ENCODE assay signal across 9 mouse cellular contexts in genomic region chr3:87996971-87997614, GRCm38 (mm10). TPM values are rescaled to one million over a fixed set of nuclear protein-coding genes. Genes with fewer than 3 reads are reported as not detected.
DNase-seq lines count a peak whose midpoint lies in the region; ATAC-seq and TF ChIP-seq lines count a peak whose summit lies in the region.
"Had no signal": no experiment of that assay in that cellular context is flagged by ENCODE, and none has a peak within 500 bp of the region (broad histone marks: within the 10 kb centered on the region; RNA-seq: fewer than 3 reads in every experiment).

No protein-coding gene starts in this region.

- H3K4me2 ChIP-seq in embryonic facial prominence, embryonic 13.5 days: peak overlapping the region; percentile 59
- peak overlapping the region; percentile 50 for H3K4me2 ChIP-seq in intestine, embryonic 14.5 days (ENCODE audit: low read length)
- H3K4me2 ChIP-seq in lung, postnatal 0 days (replicated peaks; ENCODE audit: low read depth, low read length): peak overlapping the region; percentile 44

- H3K27ac ChIP-seq in left cerebral cortex, adult 2 months: no peak overlapping the region
- no peak overlapping the region for H3K27ac ChIP-seq in embryonic facial prominence, embryonic 13.5 days
- no peak overlapping the region for H3K27ac ChIP-seq in intestine, embryonic 14.5 days (ENCODE audit: low read depth)
- no peak overlapping the region for H3K27ac ChIP-seq in lung, postnatal 0 days (ENCODE audit: low read length)
- H3K27ac ChIP-seq: macrophage had no signal

- H3K4me3 ChIP-seq in left cerebral cortex, adult 2 months: peak overlapping the region; percentile 38
- H3K4me3 ChIP-seq in embryonic facial prominence, embryonic 13.5 days: peak overlapping the region; percentile 40
- peak overlapping the region; percentile 28 for H3K4me3 ChIP-seq in intestine, embryonic 14.5 days (ENCODE audit: low read depth, low read length)
- peak overlapping the region; percentile 17; the same call in 1 of the 2 replicates for H3K4me3 ChIP-seq in lung, postnatal 0 days (ENCODE audit: low read depth, low read length)

- H3K27me3 ChIP-seq in embryonic facial prominence, embryonic 13.5 days: peaks cover 99% of the 10 kb centered on the region
- H3K27me3 ChIP-seq in intestine, embryonic 14.5 days (replicated peaks; ENCODE audit: control insufficient read depth, insufficient read depth, low read length): peaks cover 98% of the 10 kb centered on the region
- H3K27me3 ChIP-seq in lung, postnatal 0 days (replicated peaks; ENCODE audit: insufficient read depth, low read length): peaks cover 62% of the 10 kb centered on the region

- no peak for DNase-seq in left cerebral cortex, adult 2 months (ENCODE audit: extremely low spot score in 1 of 2, low spot score in 2 of 2)
- no peak for DNase-seq in left cerebral cortex, postnatal 36 days (ENCODE audit: low spot score in 2 of 2)
- DNase-seq in intestine, embryonic 14.5 days (ENCODE audit: low spot score): no peak
- no peak for DNase-seq in lung, postnatal 0 days (ENCODE audit: low spot score)
- no peak for DNase-seq in natural killer cell, adult 2 months (ENCODE audit: low spot score in 2 of 2)
- no peak for DNase-seq in spleen, postnatal 14 days (ENCODE audit: low spot score in 2 of 2)
- no peak for DNase-seq in left cerebral cortex, adult 11 months (ENCODE audit: low spot score)

- peaks cover 32% of the 10 kb centered on the region for H3K4me1 ChIP-seq in embryonic facial prominence, embryonic 13.5 days
- peaks cover 13% of the 10 kb centered on the region for H3K4me1 ChIP-seq in intestine, embryonic 14.5 days (replicated peaks; ENCODE audit: control insufficient read depth, insufficient read depth, low read length)
- peaks cover 13% of the 10 kb centered on the region for H3K4me1 ChIP-seq in lung, postnatal 0 days (ENCODE audit: insufficient read depth, low read depth, low read length)

- WGBS in embryonic facial prominence, embryonic 13.5 days: under 1% methylated on average over 44 of the region's 49 CpGs
- WGBS in intestine, embryonic 14.5 days: 1% methylated on average over 49 of the region's 49 CpGs
- 2% methylated on average over 44 of the region's 49 CpGs for WGBS in lung, postnatal 0 days

- TF ChIP-seq CTCF in left cerebral cortex, adult 2 months (IDR thresholded peaks at IDR 0.05): no peak
- TF ChIP-seq CTCF in lung, postnatal 0 days (IDR thresholded peaks at IDR 0.05): no peak

- H3K9me3 ChIP-seq in embryonic facial prominence, embryonic 13.5 days: no peaks in the 10 kb centered on the region
- no peaks in the 10 kb centered on the region for H3K9me3 ChIP-seq in intestine, embryonic 14.5 days (ENCODE audit: control insufficient read depth, low read length)
- H3K9me3 ChIP-seq in lung, postnatal 0 days (ENCODE audit: low read length): no peaks in the 10 kb centered on the region

- peak overlapping the region; percentile 49; the same call in 1 of the 2 replicates for H3K9ac ChIP-seq in embryonic facial prominence, embryonic 13.5 days
- H3K9ac ChIP-seq in intestine, embryonic 14.5 days (ENCODE audit: low read length): no peak overlapping the region
- no peak overlapping the region for H3K9ac ChIP-seq in lung, postnatal 0 days (replicated peaks; ENCODE audit: low read depth)

- no peak for TF ChIP-seq EP300 in lung, postnatal 0 days (IDR thresholded peaks at IDR 0.05)

- intact Hi-C loops in left cerebral cortex, adult 2 months (cut with DNase I): no loop called here
- intact Hi-C loops in left cerebral cortex, postnatal 36 days (cut with DNase I): no loop called here

- H3K36me3 ChIP-seq in embryonic facial prominence, embryonic 13.5 days: no peaks in the 10 kb centered on the region
- no peaks in the 10 kb centered on the region for H3K36me3 ChIP-seq in intestine, embryonic 14.5 days (ENCODE audit: control insufficient read depth, insufficient read depth, low read length)
- no peaks in the 10 kb centered on the region for H3K36me3 ChIP-seq in lung, postnatal 0 days (ENCODE audit: insufficient read depth, low read length)

- no peak for ATAC-seq in embryonic facial prominence, embryonic 13.5 days (ENCODE audit: insufficient number of reproducible peaks, insufficient read depth, low FRiP score, low TSS enrichment, low read depth)
- peak; percentile 58; the same call in 1 of the 2 replicates for ATAC-seq in intestine, embryonic 14.5 days (replicated peaks; ENCODE audit: low FRiP score, low TSS enrichment, low read depth)
- peak; percentile 28 for ATAC-seq in lung, postnatal 0 days

RNA-seq across cellular contexts. Expression of gene Bcan, which starts 2.9 kb away (rescaled TPM):
- 100 to 1,000 TPM; 241 to 256 TPM for total RNA-seq in left cerebral cortex, adult 2 months (2021)
- 100 to 1,000 TPM; 251 to 278 TPM for total RNA-seq in left cerebral cortex, postnatal 36 days (2021)
- polyA plus RNA-seq in embryonic facial prominence, embryonic 13.5 days (2015; fragmentation: Nextera tagmentation; extraction: Ambion mirVana): 0.39 and 0.53 TPM in 2 replicates
- 0.26 and 0.73 TPM in 2 replicates for polyA plus RNA-seq in intestine, embryonic 14.5 days (2014; fragmentation: Nextera tagmentation; extraction: Ambion mirVana)
- polyA plus RNA-seq in lung, postnatal 0 days (2015; fragmentation: Nextera tagmentation; extraction: Ambion mirVana): 0.33 and 0.56 TPM in 2 replicates
- polyA plus RNA-seq: macrophage had no signal

RNA-seq across cellular contexts. Expression of gene Nes, which starts 26.2 kb away (rescaled TPM):
- 1 to 10 TPM; 5.7 to 6.2 TPM for total RNA-seq in left cerebral cortex, adult 2 months (2021)
- 1 to 10 TPM; 4.6 to 6.2 TPM for total RNA-seq in left cerebral cortex, postnatal 36 days (2021)
- polyA plus RNA-seq in embryonic facial prominence, embryonic 13.5 days (2015; fragmentation: Nextera tagmentation; extraction: Ambion mirVana): 13.8 and 17.7 TPM in 2 replicates
- 11.9 and 13.4 TPM in 2 replicates for polyA plus RNA-seq in intestine, embryonic 14.5 days (2014; fragmentation: Nextera tagmentation; extraction: Ambion mirVana)
- 22.2 and 30.7 TPM in 2 replicates for polyA plus RNA-seq in lung, postnatal 0 days (2015; fragmentation: Nextera tagmentation; extraction: Ambion mirVana)

RNA-seq across cellular contexts. Expression of gene Hapln2, which starts 30.3 kb away (rescaled TPM):
- total RNA-seq in left cerebral cortex, adult 2 months (2021): 10 to 100 TPM; 11.3 to 13.5 TPM
- 10 to 100 TPM; 14.5 to 15.4 TPM for total RNA-seq in left cerebral cortex, postnatal 36 days (2021)
- 0.15 TPM in 1 of 2 replicates, not detected in the other for polyA plus RNA-seq in embryonic facial prominence, embryonic 13.5 days (2015; fragmentation: Nextera tagmentation; extraction: Ambion mirVana)
- 0.13 TPM in 1 of 2 replicates, not detected in the other for polyA plus RNA-seq in intestine, embryonic 14.5 days (2014; fragmentation: Nextera tagmentation; extraction: Ambion mirVana)
- polyA plus RNA-seq in lung, postnatal 0 days (2015; fragmentation: Nextera tagmentation; extraction: Ambion mirVana): not detected in 2 replicates
- polyA plus RNA-seq: macrophage had no signal

RNA-seq across cellular contexts. Expression of gene Gpatch4, which starts 45.8 kb away (rescaled TPM):
- 10 to 100 TPM; 17.5 to 19.1 TPM for total RNA-seq in left cerebral cortex, adult 2 months (2021)
- total RNA-seq in left cerebral cortex, postnatal 36 days (2021): 10 to 100 TPM; 14.9 to 17.5 TPM
- 34.0 and 38.5 TPM in 2 replicates for polyA plus RNA-seq in embryonic facial prominence, embryonic 13.5 days (2015; fragmentation: Nextera tagmentation; extraction: Ambion mirVana)
- 41.1 and 45.5 TPM in 2 replicates for polyA plus RNA-seq in intestine, embryonic 14.5 days (2014; fragmentation: Nextera tagmentation; extraction: Ambion mirVana)
- polyA plus RNA-seq in lung, postnatal 0 days (2015; fragmentation: Nextera tagmentation; extraction: Ambion mirVana): 8.0 and 10.8 TPM in 2 replicates

RNA-seq across cellular contexts. Expression of gene Crabp2, which starts 48.6 kb away (rescaled TPM):
- 1 to 10 TPM; 4.5 to 8.2 TPM for total RNA-seq in left cerebral cortex, adult 2 months (2021)
- total RNA-seq in left cerebral cortex, postnatal 36 days (2021): 1 to 10 TPM; 3.4 to 6.0 TPM
- 345 and 370 TPM in 2 replicates for polyA plus RNA-seq in embryonic facial prominence, embryonic 13.5 days (2015; fragmentation: Nextera tagmentation; extraction: Ambion mirVana)
- polyA plus RNA-seq in intestine, embryonic 14.5 days (2014; fragmentation: Nextera tagmentation; extraction: Ambion mirVana): 9.7 and 14.4 TPM in 2 replicates
- polyA plus RNA-seq in lung, postnatal 0 days (2015; fragmentation: Nextera tagmentation; extraction: Ambion mirVana): 0.21 and 0.38 TPM in 2 replicates
- polyA plus RNA-seq: macrophage had no signal
